Mouse (Mus musculus): ENCODE results near the gene Sun5.

Gene Sun5

DNA sequence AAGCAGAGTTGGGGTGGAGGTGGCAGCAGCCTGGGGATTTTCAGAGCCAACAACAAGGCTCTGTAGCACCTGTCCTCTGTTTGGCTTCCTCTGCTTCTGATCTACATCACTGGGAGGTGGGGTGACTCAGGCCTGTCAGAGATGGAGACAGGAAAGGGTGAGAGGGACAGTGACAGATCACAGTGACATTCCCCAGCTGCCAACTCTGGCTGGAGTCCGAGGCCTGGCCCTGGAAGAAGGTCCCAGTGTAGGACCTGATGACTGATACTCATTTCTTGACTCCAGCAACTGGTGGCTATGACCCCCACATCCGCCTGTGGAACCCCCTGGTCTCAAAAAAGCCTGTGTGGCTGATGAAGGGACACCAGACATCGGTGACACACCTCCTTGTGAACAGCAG lies 61.0 kb downstream of the Sun5 start:
- no peak for DNase-seq (ENCODE audit: low spot score)

DNA sequence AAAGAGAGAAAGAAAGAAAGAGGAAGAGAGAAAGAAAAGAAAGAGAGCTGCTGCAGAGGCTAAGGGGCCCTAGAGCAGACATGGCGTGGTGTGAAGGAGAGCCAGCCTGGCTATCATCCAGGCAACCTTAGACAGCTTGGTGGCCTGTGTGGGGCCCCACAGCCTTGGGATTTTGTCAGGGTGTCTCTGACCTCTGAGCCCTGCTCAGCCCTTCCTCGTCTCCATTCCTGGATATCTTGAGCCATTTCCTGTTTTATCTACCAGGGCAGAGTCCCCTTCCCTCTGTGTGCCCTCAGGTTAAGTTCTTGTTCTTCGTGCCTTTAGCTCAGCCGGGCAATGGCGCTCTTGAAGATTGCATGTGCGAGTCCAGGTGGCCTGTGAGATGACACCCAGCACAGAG lies 62.0 kb downstream of the Sun5 start:
- no peak for DNase-seq (ENCODE audit: low spot score)

DNA sequence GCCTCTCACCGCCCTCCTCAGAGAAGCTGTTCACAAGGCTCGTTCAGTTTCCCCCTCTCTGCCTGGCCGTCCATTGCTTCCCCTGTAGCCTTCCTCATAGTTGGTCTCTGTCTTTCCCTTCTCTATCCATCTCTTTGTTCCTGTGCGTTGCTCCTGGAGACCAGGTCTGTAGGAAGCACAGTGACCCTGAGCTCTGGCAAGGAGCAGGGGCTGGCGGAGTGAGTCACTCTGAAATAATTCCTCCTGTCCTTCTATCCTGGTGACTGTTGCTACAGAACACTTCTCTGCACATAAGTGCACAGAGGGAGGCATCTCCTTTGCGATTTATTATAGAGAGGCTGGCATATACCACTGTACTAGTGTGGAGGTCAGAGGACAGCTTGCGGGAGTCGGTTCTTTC lies 62.7 kb downstream of the Sun5 start:
- no peak for DNase-seq (ENCODE audit: low spot score)

DNA sequence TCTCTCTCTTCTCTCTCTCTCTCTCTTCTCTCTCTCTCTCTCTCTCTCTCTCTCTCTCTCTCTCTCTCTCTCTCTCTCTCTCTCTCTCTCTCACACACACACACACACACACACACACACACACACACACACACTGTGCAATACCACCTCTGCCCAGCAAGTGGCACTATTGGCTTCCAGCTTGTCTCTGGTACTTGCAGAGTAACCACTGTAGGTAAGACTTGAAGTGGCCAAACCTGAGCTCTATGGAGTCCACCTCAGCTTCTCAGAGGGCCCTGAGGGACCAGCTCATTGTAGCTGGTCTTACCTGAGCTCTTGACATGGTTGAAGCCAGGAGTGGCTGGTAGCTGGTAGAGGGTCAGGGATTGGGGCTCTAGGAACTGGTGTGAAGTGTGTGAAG lies 63.4 kb downstream of the Sun5 start:
- peak; percentile 69 for DNase-seq (ENCODE audit: low spot score)

Measured in layer of hippocampus, adult 11-12 months (tissue).